In genomic region chr12:31376326-31376950, GRCm38 (mm10) we compare ENCODE assay signal across 8 mouse cellular contexts. TPM values are rescaled to one million over a fixed set of nuclear protein-coding genes. Genes with fewer than 3 reads are reported as not detected.
DNase-seq lines count a peak whose midpoint lies in the region; ATAC-seq and TF ChIP-seq lines count a peak whose summit lies in the region.

No protein-coding gene starts in this region.

- H3K36me3 ChIP-seq in liver, embryonic 12.5 days, result no peaks in the 10 kb centered on the region

- WGBS in liver, embryonic 12.5 days (ENCODE audit: insufficient replicate concordance), result 11% methylated on average over 13 of the region's 13 CpGs

- H3K9me3 ChIP-seq in liver, embryonic 12.5 days (replicated peaks), result no peaks in the 10 kb centered on the region

- H3K4me2 ChIP-seq in liver, embryonic 12.5 days, result peak overlapping the region; percentile 45

- TF ChIP-seq POLR2A in cortical plate, adult 2 months (IDR thresholded peaks at IDR 0.05; ENCODE audit: extremely low read depth, insufficient read depth, low read length), result no peak

- H3K27ac ChIP-seq in cortical plate, adult 2 months (ENCODE audit: insufficient read depth, low read length), result no peak overlapping the region
- no peak overlapping the region for H3K27ac ChIP-seq in liver, embryonic 12.5 days

- no peaks in the 10 kb centered on the region for H3K27me3 ChIP-seq in liver, embryonic 12.5 days (replicated peaks)

- peak; percentile 5 for DNase-seq in kidney, adult 9 months
- DNase-seq in kidney, postnatal 36 days, result no peak
- peak; percentile 22 for DNase-seq in heart, postnatal 4 days
- DNase-seq in retina, postnatal 1 day, result peak; percentile 66
- DNase-seq in urinary bladder, adult 18-20 months (ENCODE audit: low spot score in 2 of 2), result no peak
- DNase-seq in layer of hippocampus, adult 18-20 months (ENCODE audit: low spot score in 2 of 2), result no peak

- no peak for ATAC-seq in liver, embryonic 12.5 days

- no peak overlapping the region for H3K9ac ChIP-seq in liver, embryonic 12.5 days

- no peaks in the 10 kb centered on the region for H3K4me1 ChIP-seq in cortical plate, adult 2 months (ENCODE audit: control insufficient read depth, insufficient read depth, low read length)
- H3K4me1 ChIP-seq in liver, embryonic 12.5 days, result peaks cover 7% of the 10 kb centered on the region; the same call in 1 of the 2 replicates

- peak; percentile 30; the same call in 1 of the 2 replicates for TF ChIP-seq CTCF in cortical plate, adult 2 months (IDR thresholded peaks at IDR 0.05; ENCODE audit: extremely low read depth, insufficient read depth, low read length)

- no peak overlapping the region for H3K4me3 ChIP-seq in cortical plate, adult 2 months (ENCODE audit: insufficient read depth, low read length)
- 0 out of 2 replicates have a peak overlapping the region, but pooled peaks have one; percentile 7 for H3K4me3 ChIP-seq in liver, embryonic 12.5 days

RNA-seq across cellular contexts. Expression of gene Slc26a3, which starts 14.2 kb away (rescaled TPM):
- polyA plus RNA-seq in cortical plate, adult 2 months (2012; rRNA removed), result 0.06 and 0.09 TPM in 2 replicates
- under 1 TPM; 0.56 to 0.69 TPM for total RNA-seq in heart, postnatal 4 days (2021)
- not detected in 2 replicates for polyA plus RNA-seq in liver, embryonic 12.5 days (2016; fragmentation: Nextera tagmentation; extraction: Ambion mirVana)
- under 1 TPM; 0.20 to 0.30 TPM for total RNA-seq in layer of hippocampus, adult 18-20 months (2021)

RNA-seq across cellular contexts. Expression of gene Dld, which starts 25.2 kb away (rescaled TPM):
- 81.8 and 82.3 TPM in 2 replicates for polyA plus RNA-seq in cortical plate, adult 2 months (2012; rRNA removed)
- total RNA-seq in heart, postnatal 4 days (2021), result 100 to 1,000 TPM; 309 to 328 TPM
- 110 and 111 TPM in 2 replicates for polyA plus RNA-seq in liver, embryonic 12.5 days (2016; fragmentation: Nextera tagmentation; extraction: Ambion mirVana)
- 100 to 1,000 TPM; 101 to 105 TPM for total RNA-seq in layer of hippocampus, adult 18-20 months (2021)

Comparison
In these comparisons a context has a peak if more than half of its experiments do, and no peak if none do; other contexts are left out.
1. DNase-seq: peak in kidney, adult 9 months (single experiment), heart, postnatal 4 days (single experiment) and retina, postnatal 1 day (single experiment); none in kidney, postnatal 36 days (0 of 2), urinary bladder, adult 18-20 months (0 of 2) and layer of hippocampus, adult 18-20 months (0 of 2).